Mouse (Mus musculus) MEL (cell line): ENCODE results near the gene Tuft1. TPM values are rescaled to one million over a fixed set of nuclear protein-coding genes. Genes with fewer than 3 reads are reported as not detected.

Experiments used
- DNase-seq: peaks from one replicate; pipeline ENCODE4 v3.0.0; 2011; ENCODE audit warnings: low read depth, low spot score
- H3K27ac ChIP-seq: 2 replicates; pipeline ENCODE4 v1.5.1; 2012; ENCODE audit warnings: low read depth, mild to moderate bottlenecking, control low read depth, low read length, moderate library complexity; ENCODE audit not compliant: control insufficient read depth
- H3K27me3 ChIP-seq, 2 experiments: fragments of 150-350 bp in 1 of 2; sonication (generic) in 1 of 2; 2 replicates each; pipeline ENCODE4 v1.6.1; 2012; ENCODE audit warnings: low read length in 2 of 2, mild to moderate bottlenecking in 2 of 2, improper control_type of control experiment in 1 of 2, moderate library complexity in 1 of 2; ENCODE audit not compliant: insufficient read depth in 2 of 2, control insufficient read depth in 1 of 2
- H3K36me3 ChIP-seq, 2 experiments: 2 replicates each; pipeline ENCODE4 v1.6.1; 2012 to 2014; ENCODE audit warnings: low read length in 2 of 2, improper control_type of control experiment in 1 of 2, inconsistent platforms in 1 of 2, mild to moderate bottlenecking in 1 of 2; ENCODE audit not compliant: insufficient read depth in 2 of 2, control insufficient read depth in 1 of 2
- H3K4me1 ChIP-seq, 2 experiments: fragments of 150-350 bp in 1 of 2; sonication (generic) in 1 of 2; 2 replicates each; pipeline ENCODE4 v1.6.1; 2012; ENCODE audit warnings: low read length in 2 of 2, improper control_type of control experiment in 1 of 2, mild to moderate bottlenecking in 1 of 2; ENCODE audit not compliant: insufficient read depth in 2 of 2, control insufficient read depth in 1 of 2
- H3K4me3 ChIP-seq, 2 experiments: fragments of 150-350 bp in 1 of 2; sonication (generic) in 1 of 2; 2 replicates each; pipeline ENCODE4 v1.5.1; 2012; ENCODE audit warnings: low read depth in 2 of 2, low read length in 2 of 2, mild to moderate bottlenecking in 2 of 2, moderate library complexity in 2 of 2, control low read depth in 1 of 2, improper control_type of control experiment in 1 of 2; ENCODE audit not compliant: control insufficient read depth in 1 of 2, insufficient read depth in 1 of 2
- H3K79me2 ChIP-seq: 2 replicates; pipeline ENCODE4 v1.6.1; 2012; ENCODE audit warnings: mild to moderate bottlenecking, low read length, moderate library complexity; ENCODE audit not compliant: control insufficient read depth, poor library complexity, insufficient read depth
- H3K9ac ChIP-seq: 2 replicates; pipeline ENCODE4 v1.6.1; 2012; ENCODE audit warnings: low read depth, mild to moderate bottlenecking, control low read depth, low read length, moderate library complexity; ENCODE audit not compliant: control insufficient read depth, poor library complexity, severe bottlenecking
- H3K9me3 ChIP-seq: fragments of 150-350 bp; sonication (generic); replicated peaks from 2 replicates; pipeline ENCODE4 v1.6.1; 2012; ENCODE audit warnings: mild to moderate bottlenecking, low read length, improper control_type of control experiment, moderate library complexity; ENCODE audit not compliant: insufficient read depth
- CHD1 ChIP-seq: IDR thresholded peaks from 2 replicates; pipeline ENCODE4 v1.6.1; 2012; ENCODE audit warnings: low read depth, mild to moderate bottlenecking, inconsistent platforms, low read length, improper control_type of control experiment
- CTCF ChIP-seq, 3 experiments: IDR thresholded peaks in 2 of 3; conservative IDR thresholded peaks in 1 of 3; 2 replicates each; pipeline ENCODE4 v1.5.1; 2011 to 2012; ENCODE audit warnings: low read length in 3 of 3, low read depth in 2 of 3, mild to moderate bottlenecking in 2 of 3, improper control_type of control experiment in 1 of 3, inconsistent platforms in 1 of 3, mixed read lengths in 1 of 3, moderate library complexity in 1 of 3; ENCODE audit not compliant: control insufficient read depth in 1 of 3, insufficient read depth in 1 of 3, poor library complexity in 1 of 3, severe bottlenecking in 1 of 3
- GATA1 ChIP-seq: IDR thresholded peaks from 2 replicates; pipeline ENCODE4 v1.6.1; 2011; ENCODE audit warnings: low read depth, low read length, improper control_type of control experiment
- MAX ChIP-seq: IDR thresholded peaks from 2 replicates; pipeline ENCODE4 v1.6.1; 2011; ENCODE audit warnings: low read length, improper control_type of control experiment
- MXI1 ChIP-seq: IDR thresholded peaks from 2 replicates; pipeline ENCODE4 v1.6.1; 2011; ENCODE audit warnings: mild to moderate bottlenecking, low read depth, low read length, improper control_type of control experiment
- MYB ChIP-seq: IDR thresholded peaks from 2 replicates; pipeline ENCODE4 v1.6.1; 2011; ENCODE audit warnings: mild to moderate bottlenecking, low read depth, low read length, improper control_type of control experiment
- POLR2A ChIP-seq, 2 experiments: IDR thresholded peaks; 2 replicates each; pipeline ENCODE4 v1.6.1; 2011 to 2012; ENCODE audit warnings: low read length in 2 of 2, mild to moderate bottlenecking in 2 of 2, control low read depth in 1 of 2, improper control_type of control experiment in 1 of 2, low read depth in 1 of 2, moderate library complexity in 1 of 2; ENCODE audit not compliant: control insufficient read depth in 1 of 2, insufficient read depth in 1 of 2, poor library complexity in 1 of 2
- POLR2AphosphoS2 ChIP-seq: IDR thresholded peaks from 2 replicates; pipeline ENCODE4 v1.6.1; 2011; ENCODE audit warnings: low read length, improper control_type of control experiment
- POLR2AphosphoS5 ChIP-seq: IDR thresholded peaks from 2 replicates; pipeline ENCODE4 v1.6.1; 2012; ENCODE audit warnings: low read depth, borderline replicate concordance, mild to moderate bottlenecking, inconsistent platforms, low read length, moderate library complexity, mixed read lengths
- RAD21 ChIP-seq: IDR thresholded peaks from 2 replicates; pipeline ENCODE4 v1.6.1; 2011; ENCODE audit warnings: mild to moderate bottlenecking, low read depth, low read length, improper control_type of control experiment
- SIN3A ChIP-seq: IDR thresholded peaks from 2 replicates; pipeline ENCODE4 v1.6.1; 2012; ENCODE audit warnings: low read length, improper control_type of control experiment, inconsistent platforms
- SMC3 ChIP-seq: IDR thresholded peaks from 2 replicates; pipeline ENCODE4 v1.6.1; 2011; ENCODE audit warnings: low read depth, low read length, improper control_type of control experiment
- USF2 ChIP-seq, 2 experiments: IDR thresholded peaks; 2 replicates each; pipeline ENCODE4 v1.6.1; 2011 to 2012; ENCODE audit warnings: improper control_type of control experiment in 2 of 2, low read length in 2 of 2, borderline replicate concordance in 1 of 2, inconsistent platforms in 1 of 2, low read depth in 1 of 2, mild to moderate bottlenecking in 1 of 2; ENCODE audit not compliant: insufficient read depth in 1 of 2
- ZC3H11A ChIP-seq: IDR thresholded peaks from 2 replicates; pipeline ENCODE4 v1.6.1; 2012; ENCODE audit warnings: low read depth, mild to moderate bottlenecking, inconsistent platforms, low read length, improper control_type of control experiment
- ZMIZ1 ChIP-seq: IDR thresholded peaks from 2 replicates; pipeline ENCODE4 v1.6.1; 2012; ENCODE audit warnings: low read depth, mild to moderate bottlenecking, inconsistent platforms, low read length, improper control_type of control experiment, moderate library complexity
- polyA plus RNA-seq, 2 experiments: library from polyadenylated mRNA; stranded (reverse) in 1 of 2; unstranded in 1 of 2; fragments of >175 nt in 1 of 2; fragments of >200 nt in 1 of 2; gene quantifications; 2 replicates each; pipeline versions ENCODE4 v1.2.1 to v1.2.4; 2012; ENCODE audit warnings: low replicate concordance in 2 of 2, low read depth in 1 of 2; ENCODE audit not compliant: insufficient read length in 2 of 2, insufficient read depth in 1 of 2, missing spikeins in 1 of 2
- total RNA-seq: library from RNA; depleted of rRNA; stranded (reverse); fragments of 300-350 nt; gene quantifications from 2 replicates; pipeline ENCODE4 v1.2.3, GENCODE M21; 2012

Gene Tuft1
- total and polyA plus RNA-seq, 3 experiments: 6.6 to 13.5 TPM; not detected in 1

DNA sequence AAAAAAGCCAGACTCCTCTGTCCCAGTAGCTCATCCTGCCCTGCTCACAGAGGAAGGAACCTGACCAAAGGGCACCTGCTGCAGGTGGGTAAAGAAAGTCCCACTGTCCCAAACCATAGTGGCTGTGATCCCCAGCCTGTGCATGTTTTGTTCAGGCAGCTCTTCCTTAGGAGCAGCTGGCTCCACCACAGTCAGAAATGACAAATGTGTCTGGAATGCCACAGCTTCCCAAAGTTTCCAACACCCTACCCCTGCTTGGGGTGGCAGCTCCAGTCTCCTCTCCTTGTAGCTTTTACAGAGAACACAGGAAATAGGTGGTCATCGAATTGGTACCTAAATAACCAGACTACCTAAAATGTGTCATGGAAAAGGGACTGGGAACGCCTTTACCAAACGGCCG, 34.4 kb downstream of the Tuft1 start:
- H3K9me3 ChIP-seq: no peaks in the 10 kb centered on the region
- H3K4me1 ChIP-seq: no peaks in the 10 kb centered on the region
- no peak overlapping the region for H3K27ac ChIP-seq
- H3K27me3 ChIP-seq: no peaks in the 10 kb centered on the region
- DNase-seq: no peak
- no peak overlapping the region for H3K9ac ChIP-seq
- no peak overlapping the region for H3K4me3 ChIP-seq
- no peaks in the 10 kb centered on the region for H3K79me2 ChIP-seq
- no peak for TF ChIP-seq MYB
- no peaks in the 10 kb centered on the region for H3K36me3 ChIP-seq

DNA sequence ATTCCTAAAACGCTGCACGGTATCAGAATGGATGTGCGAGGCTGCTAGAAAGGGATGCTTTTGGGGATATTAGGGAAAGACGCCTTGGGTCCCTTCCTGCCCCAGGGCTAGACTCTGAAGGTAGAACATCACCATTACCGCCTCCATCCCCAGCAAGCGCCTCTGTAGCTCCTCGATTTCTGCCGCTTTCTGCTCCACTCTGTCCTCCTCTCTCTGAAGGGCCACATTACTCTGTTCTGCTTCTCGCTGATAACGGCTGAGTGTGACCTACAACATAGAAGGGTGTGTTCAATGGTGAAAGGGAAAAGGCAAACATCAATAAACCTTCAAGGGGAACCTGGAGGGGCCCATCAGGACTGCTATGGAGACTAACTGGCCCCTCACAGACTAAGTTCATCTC, 36.1 kb downstream of the Tuft1 start:
- H3K27ac ChIP-seq: no peak overlapping the region
- no peak overlapping the region for H3K9ac ChIP-seq
- H3K79me2 ChIP-seq: no peaks in the 10 kb centered on the region
- no peaks in the 10 kb centered on the region for H3K36me3 ChIP-seq
- no peaks in the 10 kb centered on the region for H3K27me3 ChIP-seq
- no peaks in the 10 kb centered on the region for H3K9me3 ChIP-seq
- no peak for TF ChIP-seq POLR2AphosphoS2
- no peak for TF ChIP-seq MXI1
- no peak for TF ChIP-seq POLR2AphosphoS5
- no peak for TF ChIP-seq CHD1
- no peak for TF ChIP-seq GATA1
- TF ChIP-seq ZC3H11A: no peak
- TF ChIP-seq SMC3: no peak
- TF ChIP-seq POLR2A (IDR thresholded peaks at IDR 0.05; ENCODE audit: control insufficient read depth in 1 of 2, insufficient read depth in 1 of 2, low read depth in 1 of 2, low read length in 2 of 2, poor library complexity in 1 of 2): no peak
- TF ChIP-seq, all 39 proteins: peak for 0
- H3K4me1 ChIP-seq: no peaks in the 10 kb centered on the region
- no peak overlapping the region for H3K4me3 ChIP-seq
- DNase-seq: no peak

DNA sequence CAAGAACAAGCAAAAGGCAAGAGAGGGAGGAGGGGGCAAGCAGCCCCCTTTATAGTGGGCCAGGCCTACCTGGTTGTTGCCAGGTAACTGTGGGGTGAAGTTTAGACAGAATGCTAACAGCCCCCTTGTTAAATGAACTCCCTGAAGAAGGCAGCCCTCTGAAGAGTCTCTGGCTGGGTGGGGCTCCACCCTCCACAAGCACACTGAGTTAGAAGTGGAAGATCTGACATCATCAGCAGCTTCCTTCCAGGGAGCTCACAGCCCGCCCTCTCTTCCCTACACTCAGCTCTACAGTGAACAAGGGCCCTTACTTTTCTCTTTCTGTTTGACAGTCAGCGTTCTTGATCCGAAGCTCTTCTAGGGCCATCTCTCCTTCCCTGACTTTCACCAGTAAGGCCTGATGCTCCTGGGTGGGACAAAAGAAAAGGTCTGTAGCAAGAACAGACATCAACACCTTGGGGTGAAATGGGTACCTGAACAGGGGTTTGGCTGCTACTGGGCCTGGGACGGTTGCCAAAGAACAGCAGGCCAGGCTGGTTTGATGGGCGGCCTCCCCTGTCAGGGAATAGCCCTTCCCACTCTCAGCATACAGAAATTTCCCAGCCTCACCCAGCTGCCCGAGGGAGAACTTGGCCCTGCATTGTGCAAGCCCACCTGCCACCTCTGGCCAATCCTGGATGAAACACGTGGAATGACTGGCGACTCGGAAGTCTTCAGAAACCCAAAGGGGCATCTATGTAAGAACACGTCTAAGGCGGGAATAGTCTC, 36.7 kb downstream of the Tuft1 start:
- Histone ChIP-seq H3K4me1 (no peaks in the 10 kb centered on the region), H3K9ac (no peak overlapping the region)
- DNase-seq: no peak
- TF ChIP-seq CTCF (IDR thresholded peaks at IDR 0.05 in 2 of 3, conservative IDR thresholded peaks at IDR 0.05 in 1 of 3; ENCODE audit: control insufficient read depth in 1 of 3, insufficient read depth in 1 of 3, low read depth in 2 of 3, low read length in 3 of 3, poor library complexity in 1 of 3, severe bottlenecking in 1 of 3): no peak
- TF ChIP-seq POLR2AphosphoS5: no peak
- TF ChIP-seq POLR2A (IDR thresholded peaks at IDR 0.05; ENCODE audit: control insufficient read depth in 1 of 2, insufficient read depth in 1 of 2, low read depth in 1 of 2, low read length in 2 of 2, poor library complexity in 1 of 2): no peak
- no peak for TF ChIP-seq MYB
- TF ChIP-seq POLR2AphosphoS2: no peak
- TF ChIP-seq SIN3A: no peak
- no peak for TF ChIP-seq USF2 (IDR thresholded peaks at IDR 0.05; ENCODE audit: borderline replicate concordance in 1 of 2, insufficient read depth in 1 of 2, low read depth in 1 of 2, low read length in 2 of 2)
- TF ChIP-seq MAX: no peak
- no peak for TF ChIP-seq RAD21
- no peak for TF ChIP-seq ZMIZ1
- TF ChIP-seq SMC3: no peak
- TF ChIP-seq, all 39 proteins: peak for 0
- no peaks in the 10 kb centered on the region for H3K27me3 ChIP-seq
- no peak overlapping the region for H3K27ac ChIP-seq
- H3K36me3 ChIP-seq: no peaks in the 10 kb centered on the region
- H3K9me3 ChIP-seq: no peaks in the 10 kb centered on the region
- no peaks in the 10 kb centered on the region for H3K79me2 ChIP-seq
- no peak overlapping the region for H3K4me3 ChIP-seq
